Mouse (Mus musculus) forebrain, embryonic 16.5 days (tissue): ENCODE results near the gene Fkbp5. TPM values are rescaled to one million over a fixed set of nuclear protein-coding genes. Genes with fewer than 3 reads are reported as not detected.
"Not testable (repeated sequence)": the region's sequence is repeated elsewhere in the genome, so short reads cannot be mapped to it uniquely, and the experiment has no call there.

Experiments used
- ATAC-seq: fragments of 200-750 bp; cut with Nextera tagmentation; 2 replicates; pipeline ENCODE4 v1.8.0; 2017; ENCODE audit warnings: mild to moderate bottlenecking, moderate library complexity
- H3K27ac ChIP-seq: fragments of 300-500 bp; sonication (generic); 2 replicates; pipeline ENCODE4 v1.5.1; 2014; ENCODE audit warnings: low read length, control low read depth
- H3K27me3 ChIP-seq: fragments of 300-500 bp; sonication (generic); replicated peaks from 2 replicates; pipeline ENCODE4 v1.6.1; 2014; ENCODE audit warnings: low read length; ENCODE audit not compliant: control insufficient read depth, insufficient read depth
- H3K36me3 ChIP-seq: fragments of 300-500 bp; sonication (generic); 2 replicates; pipeline ENCODE4 v1.6.1; 2014; ENCODE audit not compliant: control insufficient read depth, insufficient read depth
- H3K4me1 ChIP-seq: fragments of 300-500 bp; sonication (generic); replicated peaks from 2 replicates; pipeline ENCODE4 v1.6.1; 2014; ENCODE audit warnings: low read length; ENCODE audit not compliant: control insufficient read depth, insufficient read depth
- H3K4me2 ChIP-seq: fragments of 300-500 bp; sonication (generic); 2 replicates; pipeline ENCODE4 v1.6.1; 2014; ENCODE audit warnings: mild to moderate bottlenecking, low read length, control low read depth
- H3K4me3 ChIP-seq: fragments of 300-500 bp; sonication (generic); replicated peaks from 2 replicates; pipeline ENCODE4 v1.5.1; 2014; ENCODE audit warnings: mild to moderate bottlenecking, low read length, control low read depth
- H3K9ac ChIP-seq: fragments of 300-500 bp; sonication (generic); replicated peaks from 2 replicates; pipeline ENCODE4 v1.6.1; 2014; ENCODE audit warnings: low read depth, low read length, control low read depth
- H3K9me3 ChIP-seq: fragments of 300-500 bp; sonication (generic); 2 replicates; pipeline ENCODE4 v1.6.1; 2016; ENCODE audit warnings: low read length; ENCODE audit not compliant: control insufficient read depth
- WGBS: fragments of 180-500 bp; shearing (Covaris S2); extraction: QIAGEN DNeasy Blood & Tissue Kit; methylation state at CpG from one replicate; pipeline ENCODE4 v1.1.7; 2014; 5-methylcytosine and 5-hydroxymethylcytosine counted together
- polyA plus RNA-seq: library from polyadenylated mRNA; unstranded; fragments of >200 nt; fragmentation: Nextera tagmentation; extraction: Ambion mirVana; gene quantifications from 2 replicates; pipeline ENCODE4 v1.2.1, GENCODE M21; 2015

Fkbp5 gene
- polyA plus RNA-seq, 1 experiment from 2014 or later, result 39.3 TPM

GRCm38 (mm10) chr17:28371286-28371685, 146.0 kb downstream of the Fkbp5 start:
- Histone ChIP-seq H3K4me1 (no peaks in the 10 kb centered on the region), H3K36me3 (no peaks in the 10 kb centered on the region), H3K9me3 (no peaks in the 10 kb centered on the region), H3K27ac (no peak overlapping the region), H3K4me3 (no peak overlapping the region), H3K9ac (no peak overlapping the region), H3K4me2 (no peak overlapping the region), H3K27me3 (peaks cover 11% of the 10 kb centered on the region)
- ATAC-seq, result no peak
- 69% methylated on average over 2 of the region's 2 CpGs for WGBS

GRCm38 (mm10) chr17:28369056-28369455, 148.3 kb downstream of the Fkbp5 start:
- H3K27me3 ChIP-seq, result peaks cover 19% of the 10 kb centered on the region
- H3K27ac ChIP-seq, result no peak overlapping the region
- 84% methylated on average over 5 of the region's 5 CpGs for WGBS
- H3K9me3 ChIP-seq, result no peaks in the 10 kb centered on the region
- ATAC-seq, result no peak
- H3K36me3 ChIP-seq, result no peaks in the 10 kb centered on the region
- H3K4me2 ChIP-seq, result no peak overlapping the region
- no peak overlapping the region for H3K4me3 ChIP-seq
- peaks cover 5% of the 10 kb centered on the region for H3K4me1 ChIP-seq
- no peak overlapping the region for H3K9ac ChIP-seq

- WGBS, result 4% methylated on average over 13 of the region's 13 CpGs
- ATAC-seq, result no peak
- Histone ChIP-seq H3K4me1 (peaks cover 7% of the 10 kb centered on the region), H3K27me3 (peaks cover 25% of the 10 kb centered on the region), H3K4me2 (no peak overlapping the region), H3K36me3 (no peaks in the 10 kb centered on the region), H3K27ac (no peak overlapping the region), H3K4me3 (no peak overlapping the region), H3K9ac (no peak overlapping the region), H3K9me3 (no peaks in the 10 kb centered on the region)
These were observed 148.9 kb downstream of the Fkbp5 start for GRCm38 (mm10) chr17:28368449-28368848.

- H3K4me2 ChIP-seq, result no peak within 1 kb of the TSS
- H3K27ac ChIP-seq, result no peak within 1 kb of the TSS
- H3K36me3 ChIP-seq, result no peaks in the 10 kb centered on the region
- no peak for ATAC-seq
- peaks cover 10% of the 10 kb centered on the region for H3K4me1 ChIP-seq
- no peak within 1 kb of the TSS; the same call in 1 of the 2 replicates for H3K4me3 ChIP-seq
- peaks cover 41% of the 10 kb centered on the region for H3K27me3 ChIP-seq
- no peak within 1 kb of the TSS for H3K9ac ChIP-seq
- 22% methylated on average over 8 of the region's 8 CpGs for WGBS
- H3K9me3 ChIP-seq, result no peaks in the 10 kb centered on the region
These were observed 152.2 kb downstream of the Fkbp5 start, which contains the start of gene Tulp1 for GRCm38 (mm10) chr17:28365122-28365521. Tulp1 (minus strand) TSS chr17:28365222.

GRCm38 (mm10) chr17:28363507-28363906, 153.8 kb downstream of the Fkbp5 start:
- no peak for ATAC-seq
- Histone ChIP-seq H3K9me3 (no peaks in the 10 kb centered on the region), H3K27ac (no peak overlapping the region), H3K4me3 (no peak overlapping the region), H3K4me2 (no peak overlapping the region), H3K36me3 (no peaks in the 10 kb centered on the region), H3K4me1 (peaks cover 10% of the 10 kb centered on the region), H3K27me3 (peaks cover 49% of the 10 kb centered on the region), H3K9ac (no peak overlapping the region)
- WGBS, result 13% methylated on average over 6 of the region's 6 CpGs

- H3K27me3 ChIP-seq, result peaks cover 55% of the 10 kb centered on the region
- no peaks in the 10 kb centered on the region for H3K9me3 ChIP-seq
- H3K4me3 ChIP-seq, result peak overlapping the region; percentile 26
- no peak overlapping the region for H3K27ac ChIP-seq
- H3K4me1 ChIP-seq, result peaks cover 10% of the 10 kb centered on the region
- no peak overlapping the region for H3K9ac ChIP-seq
- WGBS, result 1% methylated on average over 23 of the region's 25 CpGs
- H3K4me2 ChIP-seq, result peak overlapping the region; percentile 43
- ATAC-seq, result no peak
- no peaks in the 10 kb centered on the region for H3K36me3 ChIP-seq
These were observed 154.6 kb downstream of the Fkbp5 start for GRCm38 (mm10) chr17:28362653-28363292.

GRCm38 (mm10) chr17:28361921-28362652, 155.2 kb downstream of the Fkbp5 start:
- Histone ChIP-seq H3K9me3 (no peaks in the 10 kb centered on the region), H3K4me3 (peak overlapping the region; percentile 26), H3K27me3 (peaks cover 55% of the 10 kb centered on the region), H3K36me3 (no peaks in the 10 kb centered on the region), H3K4me2 (peak overlapping the region; percentile 43), H3K27ac (no peak overlapping the region), H3K9ac (no peak overlapping the region), H3K4me1 (peaks cover 10% of the 10 kb centered on the region)
- WGBS, result 35% methylated on average over 11 of the region's 11 CpGs
- no peak for ATAC-seq

GRCm38 (mm10) chr17:28360531-28361277, 156.6 kb downstream of the Fkbp5 start:
- H3K27ac ChIP-seq, result no peak overlapping the region
- no peak overlapping the region for H3K4me3 ChIP-seq
- no peak overlapping the region for H3K4me2 ChIP-seq
- peaks cover 10% of the 10 kb centered on the region for H3K4me1 ChIP-seq
- H3K27me3 ChIP-seq, result peaks cover 50% of the 10 kb centered on the region
- no peak for ATAC-seq
- H3K9me3 ChIP-seq, result no peaks in the 10 kb centered on the region
- WGBS, result 81% methylated on average over 9 of the region's 9 CpGs
- H3K36me3 ChIP-seq, result no peaks in the 10 kb centered on the region
- H3K9ac ChIP-seq, result no peak overlapping the region

GRCm38 (mm10) chr17:28358576-28359261, 158.6 kb downstream of the Fkbp5 start:
- not testable (repeated sequence) for H3K4me2 ChIP-seq, H3K27ac ChIP-seq, H3K4me1 ChIP-seq, H3K9me3 ChIP-seq, H3K9ac ChIP-seq, ATAC-seq, H3K36me3 ChIP-seq, H3K4me3 ChIP-seq
- H3K27me3 ChIP-seq, result peaks cover 32% of the 10 kb centered on the region
- WGBS, result 14% methylated on average over 22 of the region's 24 CpGs
